Mouse (Mus musculus): ENCODE data around the gene Barhl2. TPM values are rescaled to one million over a fixed set of nuclear protein-coding genes. Genes with fewer than 3 reads are reported as not detected.

Barhl2 gene
- total RNA-seq, 2 experiments from 2014 or later = not detected

- ATAC-seq (ENCODE audit: poor library complexity, severe bottlenecking) = no peak
These were observed 41.4 kb downstream of the Barhl2 start for GRCm38 (mm10) chr5:106416550-106416949.

- no peak for ATAC-seq (ENCODE audit: poor library complexity, severe bottlenecking)
These were observed 42.2 kb downstream of the Barhl2 start for GRCm38 (mm10) chr5:106415734-106416133.

DNA sequence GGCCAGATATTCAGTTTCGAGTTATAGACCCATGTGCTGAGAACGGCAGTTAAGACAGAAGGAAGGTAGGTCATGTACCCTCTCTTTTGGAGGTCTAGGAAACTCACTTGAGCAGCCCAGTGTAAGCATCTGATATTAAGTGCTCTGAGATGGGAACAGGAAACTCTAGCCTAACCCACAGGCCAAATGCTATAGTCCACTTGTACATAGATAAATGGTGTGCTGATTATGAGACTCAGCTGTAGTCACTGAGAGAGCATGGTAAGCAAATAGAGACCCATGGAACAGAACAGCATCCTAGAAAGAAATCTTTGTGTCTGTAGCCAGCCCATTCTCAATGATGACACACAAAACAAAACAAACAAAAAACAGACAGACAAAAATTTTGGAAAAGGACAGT, 55.2 kb downstream of the Barhl2 start:
- no peak for ATAC-seq (ENCODE audit: poor library complexity, severe bottlenecking)

Other genes starting within 250 kb of the Barhl2 start
- not detected in 2 replicates for gene Gm17304, start 150.9 kb upstream of the Barhl2 start, total RNA-seq (2015)
- not detected in 2 replicates for gene Gm17304, start 150.9 kb upstream of the Barhl2 start, total RNA-seq (2017)
- gene Zfp644, start 239.1 kb upstream of the Barhl2 start, total RNA-seq (2015) = 57.0 and 66.0 TPM in 2 replicates
- 59.2 and 68.4 TPM in 2 replicates for gene Zfp644, start 239.1 kb upstream of the Barhl2 start, total RNA-seq (2017)

Data from megakaryocyte, adult 5-6 weeks (primary cell).